Mouse (Mus musculus): ENCODE data around the gene Hoxd8. TPM values are rescaled to one million over a fixed set of nuclear protein-coding genes. Genes with fewer than 3 reads are reported as not detected.

The Hoxd8 gene
- polyA plus RNA-seq, 1 experiment from 2014 or later = 23.1 TPM

- peak; percentile 77 for DNase-seq (ENCODE audit: low spot score)
- Histone ChIP-seq H3K9ac (ENCODE audit: low read length) (peak within 1 kb of the TSS; percentile 89), H3K4me3 (ENCODE audit: low read depth, low read length) (peak within 1 kb of the TSS; percentile 63)
These were observed 6.8 kb upstream of the Hoxd8 start, which contains the start of gene Hoxd9 for GRCm38 (mm10) chr2:74697567-74698121. Gene Hoxd9 (plus strand): TSS chr2:74697727.

GRCm38 (mm10) chr2:74698201-74699052 lies 6.0 kb upstream of the Hoxd8 start:
- Histone ChIP-seq H3K36me3 (ENCODE audit: control insufficient read depth, insufficient read depth, low read length) (no peaks in the 10 kb centered on the region), H3K4me2 (ENCODE audit: low read depth) (peak overlapping the region; percentile 76), H3K9ac (ENCODE audit: low read length) (peak overlapping the region; percentile 89), H3K27ac (ENCODE audit: low read depth, low read length) (peak overlapping the region; percentile 83), H3K4me1 (ENCODE audit: control insufficient read depth, insufficient read depth, low read length) (peaks cover 5% of the 10 kb centered on the region; the same call in 1 of the 2 replicates), H3K4me3 (ENCODE audit: low read depth, low read length) (peak overlapping the region; percentile 63), H3K9me3 (ENCODE audit: control insufficient read depth, low read length) (no peaks in the 10 kb centered on the region), H3K27me3 (ENCODE audit: control insufficient read depth, insufficient read depth, low read length) (peaks cover 73% of the 10 kb centered on the region)
- DNase-seq (ENCODE audit: low spot score) (peak; percentile 59), ATAC-seq (ENCODE audit: insufficient read depth, low FRiP score, low TSS enrichment) (0 out of 2 replicates have a peak, but pooled peaks have one; percentile 14)
- WGBS = under 1% methylated on average over 66 of the region's 86 CpGs

More at GRCm38 (mm10) chr2:74697567-74698121, 6.8 kb upstream of the Hoxd8 start, which contains the start of gene Hoxd9:
- peaks cover 5% of the 10 kb centered on the region; the same call in 1 of the 2 replicates for H3K4me1 ChIP-seq (ENCODE audit: control insufficient read depth, insufficient read depth, low read length)
- peak; percentile 70 for ATAC-seq (ENCODE audit: insufficient read depth, low FRiP score, low TSS enrichment)
- H3K27me3 ChIP-seq (ENCODE audit: control insufficient read depth, insufficient read depth, low read length) = peaks cover 78% of the 10 kb centered on the region
- WGBS = under 1% methylated on average over 43 of the region's 43 CpGs
- H3K9me3 ChIP-seq (ENCODE audit: control insufficient read depth, low read length) = no peaks in the 10 kb centered on the region
- H3K36me3 ChIP-seq (ENCODE audit: control insufficient read depth, insufficient read depth, low read length) = no peaks in the 10 kb centered on the region
- peak within 1 kb of the TSS; percentile 83 for H3K27ac ChIP-seq (ENCODE audit: low read depth, low read length)
- peak within 1 kb of the TSS; percentile 76 for H3K4me2 ChIP-seq (ENCODE audit: low read depth)

GRCm38 (mm10) chr2:74699053-74699430 lies 5.4 kb upstream of the Hoxd8 start:
- H3K4me2 ChIP-seq (ENCODE audit: low read depth) = peak overlapping the region; percentile 76
- peak overlapping the region; percentile 74 for H3K27ac ChIP-seq (ENCODE audit: low read depth, low read length)
- under 1% methylated on average over 17 of the region's 17 CpGs for WGBS
- no peaks in the 10 kb centered on the region for H3K36me3 ChIP-seq (ENCODE audit: control insufficient read depth, insufficient read depth, low read length)
- peak overlapping the region; percentile 89 for H3K9ac ChIP-seq (ENCODE audit: low read length)
- ATAC-seq (ENCODE audit: insufficient read depth, low FRiP score, low TSS enrichment) = no peak
- peaks cover 71% of the 10 kb centered on the region for H3K27me3 ChIP-seq (ENCODE audit: control insufficient read depth, insufficient read depth, low read length)
- peak; percentile 49 for DNase-seq (ENCODE audit: low spot score)
- peak overlapping the region; percentile 63 for H3K4me3 ChIP-seq (ENCODE audit: low read depth, low read length)
- H3K9me3 ChIP-seq (ENCODE audit: control insufficient read depth, low read length) = no peaks in the 10 kb centered on the region
- peaks cover 8% of the 10 kb centered on the region; the same call in 1 of the 2 replicates for H3K4me1 ChIP-seq (ENCODE audit: control insufficient read depth, insufficient read depth, low read length)

GRCm38 (mm10) chr2:74699664-74700545 lies 4.5 kb upstream of the Hoxd8 start:
- Histone ChIP-seq H3K9me3 (ENCODE audit: control insufficient read depth, low read length) (no peaks in the 10 kb centered on the region), H3K4me2 (ENCODE audit: low read depth) (peak overlapping the region; percentile 76), H3K27me3 (ENCODE audit: control insufficient read depth, insufficient read depth, low read length) (peaks cover 70% of the 10 kb centered on the region), H3K4me1 (ENCODE audit: control insufficient read depth, insufficient read depth, low read length) (peaks cover 9% of the 10 kb centered on the region; the same call in 1 of the 2 replicates), H3K36me3 (ENCODE audit: control insufficient read depth, insufficient read depth, low read length) (no peaks in the 10 kb centered on the region), H3K27ac (ENCODE audit: low read depth, low read length) (peak overlapping the region; percentile 74), H3K4me3 (ENCODE audit: low read depth, low read length) (peak overlapping the region; percentile 63), H3K9ac (ENCODE audit: low read length) (peak overlapping the region; percentile 89)
- WGBS = 3% methylated on average over 23 of the region's 23 CpGs
- no peak for ATAC-seq (ENCODE audit: insufficient read depth, low FRiP score, low TSS enrichment)
- DNase-seq (ENCODE audit: low spot score) = peak; percentile 46

GRCm38 (mm10) chr2:74700546-74701112 lies 3.8 kb upstream of the Hoxd8 start:
- peak; percentile 18 for DNase-seq (ENCODE audit: low spot score)
- Histone ChIP-seq H3K27me3 (ENCODE audit: control insufficient read depth, insufficient read depth, low read length) (peaks cover 63% of the 10 kb centered on the region), H3K9ac (ENCODE audit: low read length) (peak overlapping the region; percentile 89), H3K4me2 (ENCODE audit: low read depth) (peak overlapping the region; percentile 76), H3K4me3 (ENCODE audit: low read depth, low read length) (peak overlapping the region; percentile 63), H3K27ac (ENCODE audit: low read depth, low read length) (peak overlapping the region; percentile 74), H3K36me3 (ENCODE audit: control insufficient read depth, insufficient read depth, low read length) (no peaks in the 10 kb centered on the region), H3K4me1 (ENCODE audit: control insufficient read depth, insufficient read depth, low read length) (peaks cover 9% of the 10 kb centered on the region; the same call in 1 of the 2 replicates), H3K9me3 (ENCODE audit: control insufficient read depth, low read length) (no peaks in the 10 kb centered on the region)
- 2% methylated on average over 22 of the region's 22 CpGs for WGBS
- no peak for ATAC-seq (ENCODE audit: insufficient read depth, low FRiP score, low TSS enrichment)

- Histone ChIP-seq H3K27me3 (ENCODE audit: control insufficient read depth, insufficient read depth, low read length) (peaks cover 52% of the 10 kb centered on the region), H3K9ac (ENCODE audit: low read length) (no peak overlapping the region), H3K4me2 (ENCODE audit: low read depth) (peak overlapping the region; percentile 85), H3K27ac (ENCODE audit: low read depth, low read length) (no peak overlapping the region), H3K4me3 (ENCODE audit: low read depth, low read length) (no peak overlapping the region), H3K36me3 (ENCODE audit: control insufficient read depth, insufficient read depth, low read length) (no peaks in the 10 kb centered on the region), H3K4me1 (ENCODE audit: control insufficient read depth, insufficient read depth, low read length) (peaks cover 7% of the 10 kb centered on the region; the same call in 1 of the 2 replicates), H3K9me3 (ENCODE audit: control insufficient read depth, low read length) (no peaks in the 10 kb centered on the region)
- ATAC-seq (ENCODE audit: insufficient read depth, low FRiP score, low TSS enrichment) (no peak), DNase-seq (ENCODE audit: low spot score) (peak; percentile 86)
- 11% methylated on average over 17 of the region's 17 CpGs for WGBS
These were observed 2.2 kb upstream of the Hoxd8 start for GRCm38 (mm10) chr2:74701949-74702819.

- Histone ChIP-seq H3K4me2 (ENCODE audit: low read depth) (peak overlapping the region; percentile 85), H3K4me1 (ENCODE audit: control insufficient read depth, insufficient read depth, low read length) (peaks cover 7% of the 10 kb centered on the region; the same call in 1 of the 2 replicates), H3K36me3 (ENCODE audit: control insufficient read depth, insufficient read depth, low read length) (no peaks in the 10 kb centered on the region), H3K9me3 (ENCODE audit: control insufficient read depth, low read length) (no peaks in the 10 kb centered on the region), H3K9ac (ENCODE audit: low read length) (no peak overlapping the region; the same call in 1 of the 2 replicates), H3K27me3 (ENCODE audit: control insufficient read depth, insufficient read depth, low read length) (peaks cover 46% of the 10 kb centered on the region), H3K4me3 (ENCODE audit: low read depth, low read length) (no peak overlapping the region), H3K27ac (ENCODE audit: low read depth, low read length) (no peak overlapping the region)
- ATAC-seq (ENCODE audit: insufficient read depth, low FRiP score, low TSS enrichment) (no peak), DNase-seq (ENCODE audit: low spot score) (no peak)
- WGBS = 17% methylated on average over 6 of the region's 6 CpGs
These were observed 1.6 kb upstream of the Hoxd8 start for GRCm38 (mm10) chr2:74702820-74703219.
